ENCODE assay signal across 9 mouse cellular contexts in genomic region chr16:18235389-18236065, GRCm38 (mm10). TPM values are rescaled to one million over a fixed set of nuclear protein-coding genes. Genes with fewer than 3 reads are reported as not detected.
A peak's percentile ranks its signal among the peaks of the same experiment; 100 is the strongest.
DNase-seq lines count a peak whose midpoint lies in the region; ATAC-seq and TF ChIP-seq lines count a peak whose summit lies in the region.
"Had no signal": no experiment of that assay in that cellular context is flagged by ENCODE, and none has a peak within 500 bp of the region (broad histone marks: within the 10 kb centered on the region; RNA-seq: fewer than 3 reads in every experiment).

No protein-coding gene starts in this region.

- peaks cover 0 to 15% of the 10 kb centered on the region in 2 experiments; a peak in 3 of 4 replicates for H3K4me1 ChIP-seq in MEL (ENCODE audit: control insufficient read depth in 1 of 2, insufficient read depth in 2 of 2, low read length in 2 of 2)
- peaks cover 37% of the 10 kb centered on the region for H3K4me1 ChIP-seq in forebrain, embryonic 15.5 days
- H3K4me1 ChIP-seq in lung, postnatal 0 days (ENCODE audit: insufficient read depth, low read depth, low read length), result peaks cover 12% of the 10 kb centered on the region; the same call in 1 of the 2 replicates

- peak overlapping the region; percentile 74 for H3K4me2 ChIP-seq in forebrain, embryonic 15.5 days (replicated peaks)
- H3K4me2 ChIP-seq in lung, postnatal 0 days (replicated peaks; ENCODE audit: low read depth, low read length), result peak overlapping the region; percentile 82

- TF ChIP-seq EP300 in MEL (IDR thresholded peaks at IDR 0.05; ENCODE audit: low read depth in 1 of 2, low read length in 2 of 2), result no peak
- no peak for TF ChIP-seq EP300 in lung, postnatal 0 days (IDR thresholded peaks at IDR 0.05)

- WGBS in forebrain, embryonic 15.5 days, result 5% methylated on average over 19 of the region's 19 CpGs
- WGBS in lung, postnatal 0 days, result 4% methylated on average over 19 of the region's 19 CpGs

- no peak for TF ChIP-seq RAD21 in MEL (IDR thresholded peaks at IDR 0.05; ENCODE audit: low read depth, low read length)

- no peaks in the 10 kb centered on the region for H3K9me3 ChIP-seq in MEL (replicated peaks; ENCODE audit: insufficient read depth, low read length)
- H3K9me3 ChIP-seq in forebrain, embryonic 15.5 days, result no peaks in the 10 kb centered on the region
- no peaks in the 10 kb centered on the region for H3K9me3 ChIP-seq in lung, postnatal 0 days (ENCODE audit: low read length)

- no peak for DNase-seq in MEL (ENCODE audit: low read depth, low spot score)
- DNase-seq in heart, postnatal 4 days, result peak; percentile 72
- peak; percentile 67 to 69 for DNase-seq in layer of hippocampus, adult 8-10 months (ENCODE audit: low spot score in 2 of 2)
- peak; percentile 76 for DNase-seq in lung, postnatal 0 days (ENCODE audit: low spot score)
- peak; percentile 56 for DNase-seq in ovary, postnatal 10 days (ENCODE audit: low spot score)
- DNase-seq in T-cell, adult 2 months (ENCODE audit: low spot score), result no peak

- peak overlapping the region; percentile 82 to 96 for H3K4me3 ChIP-seq in MEL (ENCODE audit: control insufficient read depth in 1 of 2, insufficient read depth in 1 of 2, low read depth in 2 of 2, low read length in 2 of 2)
- H3K4me3 ChIP-seq in forebrain, embryonic 15.5 days, result peak overlapping the region; percentile 96
- peak overlapping the region; percentile 86 for H3K4me3 ChIP-seq in lung, postnatal 0 days (ENCODE audit: low read depth, low read length)

- TF ChIP-seq CTCF in MEL (IDR thresholded peaks at IDR 0.05 in 2 of 3, conservative IDR thresholded peaks at IDR 0.05 in 1 of 3; ENCODE audit: control insufficient read depth in 1 of 3, insufficient read depth in 1 of 3, low read depth in 2 of 3, low read length in 3 of 3, poor library complexity in 1 of 3, severe bottlenecking in 1 of 3), result no peak
- TF ChIP-seq CTCF in lung, postnatal 0 days (IDR thresholded peaks at IDR 0.05), result no peak

- H3K9ac ChIP-seq in MEL (ENCODE audit: control insufficient read depth, low read depth, low read length, poor library complexity, severe bottlenecking), result peak overlapping the region; percentile 74
- H3K9ac ChIP-seq in forebrain, embryonic 15.5 days (replicated peaks), result peak overlapping the region; percentile 90
- H3K9ac ChIP-seq in lung, postnatal 0 days (replicated peaks; ENCODE audit: low read depth), result peak overlapping the region; percentile 68

- peaks cover 7 to 8% of the 10 kb centered on the region in 2 experiments; a peak in 3 of 4 replicates for H3K36me3 ChIP-seq in MEL (ENCODE audit: control insufficient read depth in 1 of 2, insufficient read depth in 2 of 2, low read length in 2 of 2)
- peaks cover 27% of the 10 kb centered on the region for H3K36me3 ChIP-seq in forebrain, embryonic 15.5 days
- peaks cover 10% of the 10 kb centered on the region; the same call in 1 of the 2 replicates for H3K36me3 ChIP-seq in lung, postnatal 0 days (ENCODE audit: insufficient read depth, low read length)

- TF ChIP-seq POLR2A in MEL (IDR thresholded peaks at IDR 0.05; ENCODE audit: control insufficient read depth in 1 of 2, insufficient read depth in 1 of 2, low read depth in 1 of 2, low read length in 2 of 2, poor library complexity in 1 of 2), result no peak

- no peak overlapping the region for H3K27ac ChIP-seq in MEL (ENCODE audit: control insufficient read depth, low read depth, low read length)
- H3K27ac ChIP-seq in forebrain, embryonic 15.5 days (replicated peaks), result peak overlapping the region; percentile 88
- H3K27ac ChIP-seq in lung, postnatal 0 days (ENCODE audit: low read length), result peak overlapping the region; percentile 87

- peaks cover 19% of the 10 kb centered on the region for H3K79me2 ChIP-seq in MEL (ENCODE audit: control insufficient read depth, insufficient read depth, low read length, poor library complexity)

- peak; percentile 36 for ATAC-seq in cerebellum, adult (ENCODE audit: insufficient number of reproducible peaks, low FRiP score, low TSS enrichment)
- peak; percentile 78 for ATAC-seq in forebrain, embryonic 15.5 days (replicated peaks)
- peak; percentile 71 for ATAC-seq in lung, postnatal 0 days

- H3K27me3 ChIP-seq in MEL (ENCODE audit: control insufficient read depth in 1 of 2, insufficient read depth in 2 of 2, low read length in 2 of 2), result no peaks in the 10 kb centered on the region
- no peaks in the 10 kb centered on the region for H3K27me3 ChIP-seq in forebrain, embryonic 15.5 days
- H3K27me3 ChIP-seq in lung, postnatal 0 days (replicated peaks; ENCODE audit: insufficient read depth, low read length), result no peaks in the 10 kb centered on the region

TF ChIP-seq in MEL, 35 proteins besides CTCF, POLR2A, EP300 and RAD21:
- TF ChIP-seq SIN3A (IDR thresholded peaks at IDR 0.05; ENCODE audit: low read length), result 0 out of 2 replicates have a peak, but pooled peaks have one; percentile 19
- TF ChIP-seq MXI1 (IDR thresholded peaks at IDR 0.05; ENCODE audit: low read depth, low read length), result peak; percentile 35; the same call in 1 of the 2 replicates
- no peak for TF ChIP-seq GATA1 (IDR thresholded peaks at IDR 0.05; ENCODE audit: low read depth, low read length)
- TF ChIP-seq NRF1 (IDR thresholded peaks at IDR 0.05; ENCODE audit: insufficient read depth, low read depth, low read length, poor library complexity, severe bottlenecking), result peak; percentile 71
TF ChIP-seq in MEL: peak in this region for 3.

RNA-seq across cellular contexts. Expression of gene Zdhhc8, which starts 0.6 kb away (rescaled TPM):
- 9.1 and 9.6 TPM in 2 replicates for total RNA-seq in MEL (2012; rRNA removed)
- 10 to 100 TPM in 1 of 2 experiments, not detected in 1; 33.2 TPM for polyA plus RNA-seq in MEL (2012; ENCODE audit: insufficient read depth in 1 of 2, insufficient read length in 2 of 2, low read depth in 1 of 2, low replicate concordance in 2 of 2, missing spikeins in 1 of 2)
- 17.9 and 18.9 TPM in 2 replicates for polyA plus RNA-seq in forebrain, embryonic 15.5 days (2015; fragmentation: Nextera tagmentation; extraction: Ambion mirVana)
- 10 to 100 TPM; 29.8 to 36.0 TPM for total RNA-seq in heart, postnatal 4 days (2021)
- 10 to 100 TPM; 60.7 to 90.9 (median 69.7) TPM for total RNA-seq in layer of hippocampus, adult 8-10 months (2022)
- 12.9 and 13.9 TPM in 2 replicates for polyA plus RNA-seq in lung, postnatal 0 days (2015; fragmentation: Nextera tagmentation; extraction: Ambion mirVana)

RNA-seq across cellular contexts. Expression of gene Trmt2a, which starts 13.0 kb away (rescaled TPM):
- 132 and 178 TPM in 2 replicates for total RNA-seq in MEL (2012; rRNA removed)
- polyA plus RNA-seq in MEL (2012; ENCODE audit: insufficient read depth in 1 of 2, insufficient read length in 2 of 2, low read depth in 1 of 2, low replicate concordance in 2 of 2, missing spikeins in 1 of 2), result 100 to 1,000 TPM in 1 of 2 experiments, not detected in 1; 185 TPM
- polyA plus RNA-seq in forebrain, embryonic 15.5 days (2015; fragmentation: Nextera tagmentation; extraction: Ambion mirVana), result 114 and 119 TPM in 2 replicates
- total RNA-seq in heart, postnatal 4 days (2021), result 10 to 100 TPM; 30.8 to 32.9 TPM
- 10 to 100 TPM; 55.2 to 69.1 (median 57.6) TPM for total RNA-seq in layer of hippocampus, adult 8-10 months (2022)
- 39.2 and 39.7 TPM in 2 replicates for polyA plus RNA-seq in lung, postnatal 0 days (2015; fragmentation: Nextera tagmentation; extraction: Ambion mirVana)

RNA-seq across cellular contexts. Expression of gene Ranbp1, which starts 13.0 kb away (rescaled TPM):
- 420 and 440 TPM in 2 replicates for total RNA-seq in MEL (2012; rRNA removed)
- polyA plus RNA-seq in MEL (2012; ENCODE audit: insufficient read depth in 1 of 2, insufficient read length in 2 of 2, low read depth in 1 of 2, low replicate concordance in 2 of 2, missing spikeins in 1 of 2), result 100 to 1,000 TPM; 162 to 681 TPM
- 441 and 464 TPM in 2 replicates for polyA plus RNA-seq in forebrain, embryonic 15.5 days (2015; fragmentation: Nextera tagmentation; extraction: Ambion mirVana)
- total RNA-seq in heart, postnatal 4 days (2021), result 100 to 1,000 TPM; 130 to 137 TPM
- 10 to 100 TPM; 70.8 to 97.7 (median 84.0) TPM for total RNA-seq in layer of hippocampus, adult 8-10 months (2022)
- polyA plus RNA-seq in lung, postnatal 0 days (2015; fragmentation: Nextera tagmentation; extraction: Ambion mirVana), result 155 and 163 TPM in 2 replicates

RNA-seq across cellular contexts. Expression of gene Ccdc188, which starts 17.8 kb away (rescaled TPM):
- not detected in 2 replicates for total RNA-seq in MEL (2012; rRNA removed)
- polyA plus RNA-seq in MEL (2012; ENCODE audit: insufficient read depth in 1 of 2, insufficient read length in 2 of 2, low read depth in 1 of 2, low replicate concordance in 2 of 2, missing spikeins in 1 of 2), result not detected
- 0.27 TPM in 1 of 2 replicates, not detected in the other for polyA plus RNA-seq in forebrain, embryonic 15.5 days (2015; fragmentation: Nextera tagmentation; extraction: Ambion mirVana)
- not detected for total RNA-seq in heart, postnatal 4 days (2021)
- total RNA-seq in layer of hippocampus, adult 8-10 months (2022), result not detected
- polyA plus RNA-seq in lung, postnatal 0 days (2015; fragmentation: Nextera tagmentation; extraction: Ambion mirVana), result not detected in 2 replicates

RNA-seq across cellular contexts. Expression of gene Gm49776, which starts 22.6 kb away (rescaled TPM):
- total RNA-seq in MEL (2012; rRNA removed), result 0.77 and 0.85 TPM in 2 replicates
- 10 to 100 TPM in 1 of 2 experiments, not detected in 1; 32.7 TPM for polyA plus RNA-seq in MEL (2012; ENCODE audit: insufficient read depth in 1 of 2, insufficient read length in 2 of 2, low read depth in 1 of 2, low replicate concordance in 2 of 2, missing spikeins in 1 of 2)
- polyA plus RNA-seq in forebrain, embryonic 15.5 days (2015; fragmentation: Nextera tagmentation; extraction: Ambion mirVana), result 3.1 and 6.6 TPM in 2 replicates
- total RNA-seq in heart, postnatal 4 days (2021), result not detected
- total RNA-seq in layer of hippocampus, adult 8-10 months (2022), result not detected
- 2.2 and 2.5 TPM in 2 replicates for polyA plus RNA-seq in lung, postnatal 0 days (2015; fragmentation: Nextera tagmentation; extraction: Ambion mirVana)
- polyA plus RNA-seq: gonadal fat pad, adult 2 months had no signal

Comparison
In these comparisons a context has a peak if more than half of its experiments do, and no peak if none do; other contexts are left out.
1. DNase-seq: peak in heart, postnatal 4 days (single experiment), layer of hippocampus, adult 8-10 months (2 of 2), lung, postnatal 0 days (single experiment) and ovary, postnatal 10 days (single experiment); none in MEL (single experiment) and T-cell, adult 2 months (single experiment).
2. Peak in every context shown above with its lines, with median percentiles within 50 percentile points of each other: H3K4me3 ChIP-seq, H3K9ac ChIP-seq and ATAC-seq.